Mouse (Mus musculus) adrenal gland (tissue): ENCODE results near the gene Tigd3.

ENCODE experiments used
- intact Hi-C: fragments of 180-260 bp; cut with DNase I; formaldehyde crosslinking; loops from one replicate; pipeline ENCODE4 v1.15.1; 2025
- long read RNA-seq, 2 experiments: library from polyadenylated mRNA; unstranded; transcript quantifications; one replicate each; pipeline ENCODE4 v2.0.0; 2020; ENCODE audit warnings: borderline replicate concordance in 1 of 2; ENCODE audit not compliant: insufficient replicate concordance in 1 of 2

Gene Tigd3
- long read RNA-seq, experiment 1, result 0 reads
- long read RNA-seq, experiment 2, result 0 reads

DNA sequence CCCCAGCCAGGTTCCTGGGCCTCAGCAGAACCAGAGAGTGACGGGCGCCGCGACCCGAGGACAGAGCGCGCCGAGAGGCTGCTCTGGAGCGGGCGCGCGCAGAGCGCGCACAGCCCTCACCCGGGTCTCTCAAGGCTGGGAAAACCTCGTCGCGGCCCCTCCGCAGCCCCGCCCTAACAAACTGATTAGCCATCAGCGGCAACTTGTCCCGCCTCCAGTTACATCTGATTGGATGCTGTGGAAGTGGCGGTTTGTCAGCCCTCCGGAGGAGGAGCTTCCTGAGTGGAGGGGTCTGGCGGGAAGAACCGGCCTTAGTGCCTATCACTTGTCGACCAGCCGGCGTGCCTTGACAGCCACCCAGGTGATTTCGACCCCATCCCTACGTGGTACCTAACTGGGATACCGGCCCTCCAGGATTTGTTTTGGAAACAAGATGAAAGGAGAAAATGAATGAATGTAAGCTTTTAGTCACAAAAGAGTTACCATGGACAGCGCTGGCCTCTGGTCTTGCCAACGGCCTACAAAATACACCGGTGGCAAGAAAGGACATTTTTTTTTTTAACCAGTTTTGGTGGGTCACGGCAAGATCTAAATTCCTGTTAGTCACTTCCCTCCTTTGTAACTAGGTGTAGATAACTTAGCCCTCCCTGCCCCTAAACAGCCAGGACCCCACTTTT, at the start of gene Tigd3:
Gene Tigd3 (minus strand): TSS at position 148 of the 677 bp plus-strand sequence.
- intact Hi-C loops, result no loop called here

DNA sequence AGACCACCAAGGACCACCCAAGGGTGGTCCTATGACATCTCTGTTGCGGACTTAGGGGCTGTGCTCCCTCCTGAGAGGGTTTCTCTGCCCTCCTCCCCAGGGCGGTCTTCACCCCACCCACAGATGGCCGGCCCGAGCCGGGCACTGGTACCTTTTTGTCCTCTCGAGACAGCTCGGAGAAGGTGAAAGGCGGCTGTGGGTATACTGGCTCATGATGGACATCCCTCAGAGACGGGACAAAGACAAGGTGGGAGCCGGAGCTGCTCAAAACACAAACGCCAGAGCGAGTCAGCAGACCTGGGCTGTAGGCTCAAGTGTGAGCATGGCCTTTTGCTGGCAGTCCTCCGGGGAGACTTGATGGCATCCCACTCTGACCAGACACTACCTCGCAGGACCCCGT, 49.5 kb upstream of the Tigd3 start:
- intact Hi-C loops, result no loop called here

DNA sequence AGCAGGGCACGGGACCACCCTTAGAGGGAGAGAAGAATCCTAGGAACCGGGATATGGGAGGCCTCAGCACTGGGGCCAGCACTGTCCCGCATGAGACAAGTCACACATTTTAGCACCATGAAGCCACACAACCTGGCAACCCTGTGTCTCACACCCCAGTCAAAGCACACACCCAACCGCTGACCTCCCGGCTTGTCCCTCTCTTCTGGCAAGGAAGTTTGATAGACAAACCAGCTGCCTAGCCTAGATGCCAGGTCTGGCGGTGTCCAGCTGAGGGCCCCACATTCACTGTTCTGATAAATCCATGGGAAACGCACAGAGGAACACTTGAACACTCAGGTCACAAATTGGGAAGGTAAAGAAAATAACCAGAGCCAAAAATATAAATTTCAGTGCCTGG, 48.6 kb upstream of the Tigd3 start:
- intact Hi-C loops, result no loop called here

DNA sequence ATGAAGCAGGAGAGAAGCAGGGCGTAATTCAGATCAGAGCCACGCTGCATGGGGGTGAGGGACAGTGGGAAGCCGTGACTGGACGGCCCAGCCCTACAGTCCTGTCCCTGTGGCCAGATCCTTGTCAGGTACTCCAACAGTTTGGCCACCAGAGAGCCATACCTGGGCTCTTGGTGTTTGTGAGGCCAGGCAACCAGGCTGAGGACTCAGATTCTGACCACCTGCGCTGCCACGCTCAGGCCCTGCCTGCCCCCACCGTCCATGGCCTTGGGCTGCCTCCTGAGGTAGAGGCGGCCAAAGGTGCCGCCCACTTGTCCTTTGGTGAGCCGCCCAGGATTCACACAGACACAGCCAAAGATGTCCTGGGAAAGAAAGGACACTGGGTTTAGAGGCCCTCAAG, 46.7 kb upstream of the Tigd3 start:
- intact Hi-C loops, result no loop called here

DNA sequence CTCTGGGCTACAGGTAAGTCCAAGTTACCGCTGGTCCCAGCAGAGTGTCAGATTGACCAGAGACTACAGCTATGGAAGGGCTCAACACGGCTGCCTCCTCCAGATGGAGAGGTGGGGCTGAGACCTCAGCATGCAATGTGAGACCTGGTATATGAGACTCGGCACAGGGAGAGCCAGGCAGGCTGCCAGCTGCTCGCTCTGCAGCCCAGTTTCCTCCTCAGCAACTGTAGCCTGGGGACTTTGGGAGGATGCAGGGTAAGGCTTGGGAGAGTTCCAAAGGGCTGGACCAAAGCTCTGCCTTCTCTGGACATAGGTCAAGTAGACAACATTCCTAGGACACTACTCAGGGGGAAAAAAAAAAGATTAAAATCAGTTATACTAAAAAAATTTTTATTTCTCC, 46.2 kb upstream of the Tigd3 start:
- intact Hi-C loops, result no loop called here

DNA sequence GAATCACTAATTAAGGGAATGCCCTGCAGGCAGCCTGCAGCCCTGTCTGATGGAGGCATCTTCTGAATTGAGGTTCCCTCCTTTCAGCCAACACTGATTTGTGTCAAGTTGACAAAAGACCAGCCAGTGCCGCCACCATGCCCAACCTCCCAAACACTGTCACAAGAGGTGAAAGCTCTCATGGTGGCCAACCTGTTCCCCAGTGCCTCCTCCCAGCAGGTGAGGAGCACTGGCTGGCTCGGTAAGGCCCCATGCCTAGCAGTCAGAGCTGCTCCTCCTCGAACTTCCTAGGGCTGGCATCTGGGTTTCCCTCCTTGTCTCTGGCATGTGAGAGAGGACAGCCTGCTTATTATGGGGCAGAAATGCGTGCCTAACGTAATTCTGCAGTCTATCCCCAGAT, 45.8 kb upstream of the Tigd3 start:
- intact Hi-C loops, result no loop called here

DNA sequence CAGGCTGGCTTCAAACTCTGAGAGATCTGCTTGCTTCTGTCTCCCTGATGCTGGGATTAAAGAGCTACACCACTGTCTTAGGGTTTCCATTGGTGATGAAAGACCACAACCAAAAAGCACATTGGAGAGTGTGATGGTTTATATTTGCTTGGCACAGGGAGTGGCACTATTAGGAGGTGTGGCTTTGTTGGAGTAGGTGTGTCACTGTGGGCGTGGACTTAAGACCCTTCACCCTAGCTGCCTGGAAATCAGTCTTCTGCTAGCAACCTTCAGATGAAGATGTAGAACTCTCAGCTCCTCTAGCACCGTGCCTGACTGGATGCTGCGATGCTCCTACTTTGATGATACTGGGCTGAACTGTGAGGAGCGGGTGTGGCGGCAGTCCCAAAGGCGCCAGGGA, 44.6 kb upstream of the Tigd3 start:
- intact Hi-C loops, result no loop called here

DNA sequence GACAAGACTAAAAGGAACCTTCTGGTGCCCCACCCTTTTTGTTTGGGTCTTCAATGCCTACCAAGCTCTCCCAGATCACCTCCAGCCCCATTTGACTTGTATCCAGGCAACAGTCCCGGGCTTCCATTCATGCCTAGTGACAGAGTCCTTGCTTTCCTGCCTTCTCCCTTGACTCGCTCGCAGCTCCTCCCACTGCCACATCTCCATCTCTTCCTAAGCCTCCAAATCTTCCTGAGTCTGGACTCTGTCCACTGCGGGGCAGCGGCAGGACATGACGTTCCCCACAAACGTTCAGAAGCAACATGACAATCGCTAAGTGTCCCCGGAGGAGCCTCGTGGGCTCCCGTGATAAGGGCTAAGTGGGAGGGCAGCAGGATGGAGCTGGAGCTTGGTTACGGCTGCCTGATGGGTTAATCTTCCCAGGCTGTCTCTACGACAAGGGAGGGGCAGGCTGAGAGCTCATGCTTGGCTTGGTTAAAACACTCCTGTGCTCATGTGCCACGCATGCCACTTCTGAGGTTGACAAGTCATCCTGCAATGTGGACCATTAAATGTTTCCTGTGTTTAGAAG, 44.0 kb upstream of the Tigd3 start:
- intact Hi-C loops, result no loop called here

DNA sequence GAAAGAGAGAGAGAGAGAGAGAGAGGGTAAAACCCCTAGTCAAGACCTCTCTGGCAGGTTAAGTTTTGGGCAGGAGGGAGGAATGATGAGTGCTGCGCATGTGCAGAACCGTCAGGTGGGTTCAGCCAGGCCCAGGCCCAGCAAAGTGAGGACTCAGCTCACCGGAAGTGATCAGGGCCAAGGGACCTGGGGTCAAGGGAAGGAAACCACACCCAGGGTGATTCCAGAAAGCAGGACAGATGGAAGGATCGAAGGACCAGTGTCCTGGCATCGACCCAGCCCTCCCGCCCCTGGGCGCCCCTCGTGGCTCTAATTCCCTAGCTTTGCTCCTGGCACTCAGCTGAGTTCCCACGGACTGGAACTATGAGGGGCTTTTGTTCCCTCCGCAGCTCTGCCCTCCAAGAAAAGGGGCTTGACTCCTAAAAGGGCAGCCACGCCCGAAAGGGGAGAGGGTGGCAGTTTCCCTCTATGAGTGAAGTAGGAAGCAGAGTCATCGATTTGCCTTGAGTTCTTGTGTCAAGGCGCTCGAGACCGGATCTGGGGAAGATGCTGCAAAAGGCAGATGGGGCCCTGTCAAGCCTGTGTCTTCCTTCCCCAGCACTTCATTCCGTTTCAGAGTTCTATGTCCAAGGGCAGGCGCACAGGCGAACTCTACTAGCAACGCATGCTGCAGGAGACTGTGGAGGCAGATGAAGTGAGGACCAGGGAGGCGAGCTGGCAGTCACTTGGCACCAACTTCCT, 43.3 kb upstream of the Tigd3 start:
- intact Hi-C loops, result no loop called here

DNA sequence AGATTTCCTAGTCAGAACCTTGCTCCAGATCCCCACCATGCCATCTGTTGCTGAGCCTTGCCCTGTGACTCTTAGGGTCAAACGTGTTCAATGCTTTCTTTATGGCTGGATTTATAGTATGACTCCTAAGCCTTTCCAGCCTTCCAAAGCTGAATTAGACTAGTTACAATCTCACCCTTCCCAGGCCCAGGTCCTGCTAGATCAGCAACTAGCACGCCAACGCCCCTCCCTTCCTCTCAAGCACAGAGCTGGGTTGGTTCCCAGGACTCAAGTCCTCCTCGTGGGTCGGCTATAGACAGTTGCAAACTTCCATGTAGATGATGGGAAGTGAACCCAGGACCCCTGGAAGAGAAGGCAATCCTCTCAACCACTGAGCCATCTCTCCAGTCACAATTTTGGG, 41.7 kb upstream of the Tigd3 start:
- intact Hi-C loops, result no loop called here

DNA sequence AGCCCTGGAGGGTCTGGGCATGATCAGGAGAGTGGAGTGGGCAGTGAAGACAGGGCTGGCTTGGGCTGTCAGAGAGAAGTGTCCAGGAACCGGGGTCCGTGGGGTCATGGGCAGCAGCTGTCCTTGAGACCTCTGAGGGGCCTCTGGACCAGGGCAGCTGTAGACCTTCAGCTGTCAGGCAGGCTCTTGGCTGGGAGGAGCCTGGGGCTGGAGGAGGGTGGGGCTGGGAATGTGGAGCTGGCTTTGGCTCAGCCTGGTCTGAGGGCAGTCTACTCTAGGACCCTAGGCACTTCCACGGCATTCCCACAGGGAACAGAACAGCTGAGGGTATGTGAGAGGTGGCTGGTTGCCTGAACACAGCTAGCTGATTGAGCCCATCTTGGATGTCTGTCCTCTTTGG, 41.3 kb upstream of the Tigd3 start:
- intact Hi-C loops, result no loop called here

DNA sequence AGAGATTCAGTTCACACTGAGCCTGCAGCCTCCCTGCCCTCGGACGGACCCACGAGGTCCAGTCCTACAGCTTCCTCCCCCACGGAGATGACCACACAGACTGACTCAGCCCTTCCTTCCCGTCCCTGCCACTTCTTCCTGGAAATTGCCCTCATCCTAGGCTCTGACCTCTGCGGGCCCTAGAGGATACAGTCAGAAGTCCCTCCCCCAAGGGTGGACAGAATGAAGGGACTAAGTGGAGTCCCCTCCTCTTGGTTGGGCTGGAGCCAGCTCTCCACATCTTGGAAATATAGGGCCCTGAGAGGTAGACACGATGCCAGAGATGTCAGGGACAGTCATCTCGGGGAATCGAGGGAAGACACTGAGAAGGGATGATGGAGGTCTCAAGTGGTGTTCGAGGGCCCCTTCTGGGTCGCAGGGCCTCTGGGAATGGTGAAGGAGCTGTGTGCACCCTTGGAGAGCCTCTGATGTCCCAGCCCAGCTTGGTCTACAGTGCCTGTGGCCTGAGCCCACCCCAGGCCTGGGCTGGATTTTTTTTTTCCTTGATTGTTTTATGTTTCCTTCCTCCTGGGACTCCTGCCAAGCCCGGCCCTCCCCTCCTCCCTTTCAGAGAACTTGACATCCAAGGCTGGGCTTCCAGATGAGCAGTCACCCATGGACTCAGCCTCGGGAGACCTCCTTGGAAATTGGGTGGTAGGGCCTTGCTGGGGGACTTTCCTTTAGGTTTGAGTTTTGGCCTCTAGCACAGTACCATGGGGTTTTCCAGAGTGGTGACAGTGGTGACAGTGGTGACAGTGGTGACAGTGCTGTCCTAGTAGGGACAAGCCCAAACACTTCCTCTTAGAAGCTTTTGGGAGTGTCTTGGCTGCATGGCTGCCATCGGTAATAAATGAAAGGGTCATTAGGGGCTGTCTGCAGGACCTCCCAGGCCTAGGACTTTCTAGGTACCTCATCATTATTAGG, 36.0 kb upstream of the Tigd3 start:
- intact Hi-C loops, result no loop called here

DNA sequence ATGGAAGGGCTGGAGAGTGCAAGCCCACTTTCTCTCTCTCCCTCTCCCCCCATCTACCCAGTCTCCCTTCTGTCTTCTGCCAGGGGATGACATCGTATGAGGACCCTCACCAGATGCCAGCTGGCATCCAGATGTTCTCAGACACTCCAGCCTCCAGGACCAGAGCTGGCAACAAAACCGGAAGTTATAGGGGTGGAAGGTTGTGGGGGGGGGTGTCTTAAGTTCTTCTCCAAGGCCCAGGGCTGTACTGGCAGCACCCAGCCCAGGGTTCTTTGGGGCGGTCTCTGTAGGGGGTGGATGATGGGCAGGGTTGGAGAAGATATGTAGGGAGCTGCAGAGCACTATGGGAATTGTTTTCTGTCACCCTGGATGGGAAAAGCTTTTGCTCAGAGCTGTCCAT, 34.6 kb upstream of the Tigd3 start:
- intact Hi-C loops, result no loop called here

DNA sequence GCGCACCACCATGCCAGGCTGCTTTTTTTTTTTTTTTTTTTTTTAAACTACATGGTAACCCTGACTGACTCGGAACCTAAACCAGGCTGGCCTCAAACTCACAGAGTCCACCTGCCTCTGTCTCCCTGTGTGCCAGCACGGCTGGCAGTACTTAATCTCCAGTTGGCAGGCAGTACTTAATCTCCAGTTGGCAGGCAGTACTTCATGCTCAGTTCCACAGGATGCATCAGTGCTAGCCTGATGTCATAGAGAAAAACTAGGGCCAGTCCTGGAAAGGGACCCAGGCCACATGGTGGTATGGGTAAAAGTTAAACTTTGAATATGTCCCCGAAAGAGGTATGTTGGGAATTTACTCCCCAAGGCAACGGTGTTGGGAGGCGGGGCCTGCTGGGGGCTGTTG, 34.2 kb upstream of the Tigd3 start:
- intact Hi-C loops, result no loop called here

DNA sequence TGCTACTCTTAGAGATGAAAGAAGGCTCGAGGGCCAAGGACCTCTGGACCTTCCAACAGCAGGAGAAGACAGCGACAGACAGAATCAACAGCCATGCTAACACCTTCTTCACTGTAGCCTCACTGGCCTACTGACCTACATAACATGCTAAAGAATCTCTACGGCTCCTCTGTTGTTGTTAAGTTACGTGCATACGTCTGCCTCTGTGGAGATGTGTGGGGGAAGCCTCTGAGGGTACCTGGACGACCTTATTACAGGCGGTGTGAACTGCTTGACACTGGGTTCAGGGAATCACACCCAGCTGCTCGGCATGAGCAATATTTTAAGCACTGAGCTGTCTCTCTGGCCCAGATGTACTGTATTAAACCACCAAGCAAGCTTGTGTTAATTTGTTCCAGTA, 33.6 kb upstream of the Tigd3 start:
- intact Hi-C loops, result no loop called here

DNA sequence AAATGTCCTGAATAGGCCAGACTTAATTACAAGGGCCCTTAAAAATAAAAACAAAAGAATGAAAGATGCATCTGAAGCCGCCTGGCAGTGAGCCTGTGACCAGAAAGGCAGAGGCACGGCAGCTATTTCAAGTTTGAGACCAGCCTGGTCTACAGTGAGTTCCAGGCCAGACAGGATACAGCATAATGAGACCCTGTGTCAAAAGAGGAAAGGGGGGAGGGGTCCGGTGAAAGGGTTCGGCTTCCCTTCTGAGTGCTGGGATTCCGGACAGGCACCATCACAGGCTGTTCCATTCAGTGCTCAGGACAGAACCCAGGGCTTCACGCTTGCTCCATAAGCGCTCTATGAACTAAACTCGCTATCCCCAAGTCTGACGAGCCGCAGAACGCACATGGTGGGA, 33.1 kb upstream of the Tigd3 start:
- intact Hi-C loops, result no loop called here

DNA sequence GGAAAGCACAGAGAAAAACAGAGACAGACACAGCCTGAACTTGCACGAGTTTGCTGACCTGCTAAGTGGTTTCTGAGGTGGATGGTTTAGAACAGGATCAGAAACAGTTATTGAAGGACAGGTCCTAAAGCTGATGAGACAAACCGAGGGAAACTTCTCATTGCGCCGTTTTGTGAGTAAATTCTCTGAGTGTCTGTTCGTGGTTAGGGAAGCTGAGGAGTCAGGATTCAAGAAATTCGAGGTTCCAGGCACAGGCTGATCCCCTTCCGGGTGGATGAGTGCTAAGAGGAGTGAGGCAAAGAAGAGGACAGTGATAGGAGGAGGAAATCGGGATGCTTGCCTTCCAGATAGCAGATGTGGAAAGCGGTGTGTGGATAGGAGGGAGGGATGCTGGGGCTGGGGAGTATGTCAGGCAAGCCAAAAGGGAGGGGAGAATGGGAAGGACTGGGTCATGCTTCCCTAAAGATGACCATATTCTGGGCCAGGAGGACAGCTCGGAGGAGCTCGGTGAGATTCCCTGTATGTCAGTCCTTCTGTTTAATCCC, 31.4 kb upstream of the Tigd3 start:
- intact Hi-C loops, result no loop called here

DNA sequence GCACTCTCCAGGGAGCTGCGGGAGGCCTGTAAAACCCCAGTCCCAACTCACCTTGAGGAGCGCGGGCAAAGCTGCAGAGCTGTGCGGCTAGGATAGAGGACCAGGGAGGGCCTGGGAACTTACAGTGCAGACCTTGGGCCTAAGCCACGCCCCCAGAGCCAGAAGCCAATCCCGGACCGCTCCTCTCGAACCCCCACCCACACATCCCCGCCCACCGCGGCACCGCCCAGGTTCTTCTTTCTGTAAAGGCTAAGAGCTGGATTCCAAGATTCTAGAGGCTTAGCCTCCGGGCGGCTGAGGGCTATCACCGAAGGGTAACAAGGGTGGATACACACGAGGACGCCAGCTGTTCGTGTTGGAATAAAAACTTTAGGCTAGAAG, 30.8 kb upstream of the Tigd3 start, which contains the start of gene Cdc42ep2:
Gene Cdc42ep2 (minus strand): TSS at position 104 of the 381 bp plus-strand sequence.
- intact Hi-C loops, result loop anchor here (1.0 kb wide), 1 partner anchor 32 kb away; no protein-coding TSS in a partner anchor

DNA sequence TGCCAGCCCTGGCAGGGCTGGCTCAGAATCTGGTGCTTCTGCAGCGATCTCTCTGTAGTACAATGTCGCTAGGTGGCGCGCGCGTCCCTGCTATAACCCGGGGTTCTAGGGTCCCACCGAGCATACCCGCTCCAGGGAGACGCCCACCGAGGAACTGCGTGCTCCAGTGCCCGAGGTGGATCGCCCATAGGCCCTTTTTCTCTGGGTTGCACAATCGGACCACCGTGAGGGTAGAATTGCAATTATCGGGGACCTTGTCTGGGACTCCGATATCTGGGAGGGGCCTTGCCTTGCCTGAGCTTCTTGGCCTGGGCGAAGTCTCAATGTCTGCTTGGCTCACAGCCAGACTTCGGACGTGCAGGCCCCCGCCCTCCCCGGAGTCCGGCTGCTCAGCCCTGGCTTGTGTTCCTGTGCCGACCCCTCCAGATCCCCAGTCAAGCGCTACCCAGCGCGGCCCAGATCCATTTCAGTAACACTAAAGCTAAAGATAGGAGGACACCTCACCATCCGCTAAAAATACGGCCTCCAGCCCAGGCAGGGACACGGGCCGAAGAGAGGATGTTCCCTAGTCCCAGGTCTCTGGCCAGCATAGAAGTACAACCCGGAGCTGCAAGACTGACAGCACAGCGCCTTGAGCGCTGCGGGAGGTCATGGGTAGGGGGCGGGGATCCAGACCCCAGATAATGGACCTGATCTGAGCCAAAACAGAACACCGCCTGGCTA, 30.2 kb upstream of the Tigd3 start:
- intact Hi-C loops, result loop anchor here (1.0 kb wide), 1 partner anchor 32 kb away; no protein-coding TSS in a partner anchor

DNA sequence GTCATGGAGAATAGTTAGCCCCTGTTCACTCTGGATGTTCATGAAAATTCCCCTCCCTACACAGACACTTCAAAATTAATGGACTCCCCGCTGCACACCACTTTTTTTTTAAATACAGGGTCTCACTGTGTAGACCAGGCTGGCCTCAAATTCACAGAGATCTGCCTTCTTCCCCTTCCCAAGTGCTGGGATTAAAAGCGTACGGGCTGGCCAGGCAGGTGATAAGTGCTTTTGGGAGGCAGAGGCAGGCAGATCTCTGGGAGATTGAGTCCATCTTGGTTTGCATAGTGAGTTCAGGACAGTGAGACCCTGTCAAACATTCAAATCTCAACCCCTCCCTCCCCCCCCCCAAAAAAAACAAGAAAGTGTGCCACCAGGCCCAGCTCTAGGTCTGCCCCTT, 29.0 kb upstream of the Tigd3 start:
- intact Hi-C loops, result no loop called here
